Mouse (Mus musculus) stomach, postnatal 0 days (tissue): ENCODE measurements around the gene 6030445D17Rik. TPM values are rescaled to one million over a fixed set of nuclear protein-coding genes. Genes with fewer than 3 reads are reported as not detected.
A peak's percentile ranks its signal among the peaks of the same experiment; 100 is the strongest.

ENCODE experiments used
- ATAC-seq: fragments of 200-750 bp; cut with Nextera tagmentation; 2 replicates; pipeline ENCODE4 v1.8.0; 2017; ENCODE audit not compliant: low FRiP score, low TSS enrichment
- DNase-seq: peaks from one replicate; pipeline ENCODE4 v3.0.0-alpha.2; 2016; ENCODE audit warnings: low spot score
- H3K27ac ChIP-seq: fragments of 300-500 bp; sonication (generic); replicated peaks from 2 replicates; pipeline ENCODE4 v1.5.1; 2014; ENCODE audit warnings: mild to moderate bottlenecking, control low read depth
- H3K27me3 ChIP-seq: fragments of 300-500 bp; sonication (generic); 2 replicates; pipeline ENCODE4 v1.6.1; 2014; ENCODE audit warnings: low read length; ENCODE audit not compliant: control insufficient read depth, insufficient read depth
- H3K36me3 ChIP-seq: fragments of 300-500 bp; sonication (generic); 2 replicates; pipeline ENCODE4 v1.6.1; 2014; ENCODE audit warnings: low read length, mixed read lengths; ENCODE audit not compliant: control insufficient read depth, insufficient read depth
- H3K4me1 ChIP-seq: fragments of 300-500 bp; sonication (generic); replicated peaks from 2 replicates; pipeline ENCODE4 v1.6.1; 2014; ENCODE audit warnings: antibody characterized with exemption; ENCODE audit not compliant: control insufficient read depth, insufficient read depth
- H3K4me2 ChIP-seq: fragments of 300-500 bp; sonication (generic); replicated peaks from 2 replicates; pipeline ENCODE4 v1.6.1; 2014; ENCODE audit warnings: low read depth, mild to moderate bottlenecking, control low read depth, moderate library complexity
- H3K4me3 ChIP-seq: fragments of 300-500 bp; sonication (generic); 2 replicates; pipeline ENCODE4 v1.5.1; 2014; ENCODE audit warnings: low read depth, low read length, control low read depth
- H3K9ac ChIP-seq: fragments of 300-500 bp; sonication (generic); 2 replicates; pipeline ENCODE4 v1.6.1; 2014; ENCODE audit warnings: mild to moderate bottlenecking, low read length, control low read depth, mixed read lengths
- H3K9me3 ChIP-seq: fragments of 300-500 bp; sonication (generic); 2 replicates; pipeline ENCODE4 v1.6.1; 2016; ENCODE audit warnings: low read length; ENCODE audit not compliant: control insufficient read depth
- CTCF ChIP-seq: IDR thresholded peaks from 2 replicates; pipeline ENCODE4 v1.5.1; 2016; ENCODE audit warnings: antibody characterized with exemption, low read depth, mild to moderate bottlenecking, moderate library complexity
- EP300 ChIP-seq: optimal IDR thresholded peaks from 2 replicates; pipeline ENCODE3; 2016; ENCODE audit warnings: antibody characterized with exemption
- WGBS: fragments of 180-500 bp; shearing (Covaris S2); extraction: QIAGEN DNeasy Blood & Tissue Kit; methylation state at CpG from one replicate; pipeline ENCODE4 v1.1.7; 2014; 5-methylcytosine and 5-hydroxymethylcytosine counted together
- polyA plus RNA-seq: library from polyadenylated mRNA; unstranded; fragments of >200 nt; fragmentation: Nextera tagmentation; extraction: Ambion mirVana; gene quantifications from 2 replicates; pipeline ENCODE4 v1.2.1, GENCODE M21; 2015

Gene 6030445D17Rik
- polyA plus RNA-seq, 1 experiment from 2014 or later: 0.33 TPM

DNA sequence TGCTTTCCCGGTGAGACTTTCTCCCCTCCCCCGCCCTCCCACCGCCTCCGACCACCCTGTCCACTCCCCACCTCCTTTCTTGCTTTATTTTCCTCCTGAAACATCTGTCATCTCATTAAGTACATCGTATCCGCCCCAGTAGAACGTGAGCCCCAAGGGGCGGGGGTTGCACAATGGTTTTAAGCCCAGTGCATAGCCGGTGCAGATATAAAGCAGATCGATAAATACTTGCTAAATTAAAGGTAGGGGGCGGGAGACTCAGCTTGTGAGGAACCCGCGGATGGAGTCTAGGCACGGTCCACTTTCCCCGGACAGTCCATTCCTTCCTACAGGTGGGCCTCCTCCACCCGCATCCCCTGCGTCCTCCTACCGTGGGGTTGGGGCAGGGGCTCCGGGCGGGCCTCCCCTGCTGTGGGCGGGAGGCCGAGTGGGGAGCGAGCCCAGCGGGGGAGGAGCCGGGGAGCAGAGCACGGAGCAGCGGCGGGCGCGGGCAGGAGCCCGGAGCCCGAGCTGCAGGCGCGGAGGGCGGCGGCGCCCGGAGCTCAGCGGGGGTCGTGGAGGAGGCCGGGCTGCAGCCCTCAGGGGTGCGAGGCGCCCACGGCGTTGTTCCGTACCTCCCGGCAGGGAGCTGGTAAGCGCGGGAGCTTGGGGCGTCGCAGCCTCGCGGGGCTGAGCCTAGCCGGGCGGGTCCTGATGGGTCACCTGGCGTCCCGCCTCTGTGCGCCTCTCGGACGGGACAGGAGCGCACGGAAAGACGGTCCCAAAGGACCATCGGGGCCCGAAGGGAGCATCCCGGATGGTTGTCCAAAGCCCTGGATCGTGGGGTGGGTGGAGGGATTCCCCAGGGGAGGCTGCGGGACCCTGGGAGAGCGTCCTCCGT is 37.7 kb upstream of the 6030445D17Rik start:
- Histone ChIP-seq H3K36me3 (no peaks in the 10 kb centered on the region), H3K4me1 (peaks cover 6% of the 10 kb centered on the region), H3K4me2 (peak overlapping the region; percentile 97), H3K9me3 (no peaks in the 10 kb centered on the region), H3K4me3 (peak overlapping the region; percentile 53), H3K9ac (peak overlapping the region; percentile 47), H3K27ac (no peak overlapping the region), H3K27me3 (peaks cover 2% of the 10 kb centered on the region; the same call in 1 of the 2 replicates)
- peak; percentile 35 for DNase-seq
- peak; percentile 55 for ATAC-seq
- TF ChIP-seq EP300 (no peak), CTCF (no peak)
- WGBS: 1% methylated on average over 65 of the region's 70 CpGs

DNA sequence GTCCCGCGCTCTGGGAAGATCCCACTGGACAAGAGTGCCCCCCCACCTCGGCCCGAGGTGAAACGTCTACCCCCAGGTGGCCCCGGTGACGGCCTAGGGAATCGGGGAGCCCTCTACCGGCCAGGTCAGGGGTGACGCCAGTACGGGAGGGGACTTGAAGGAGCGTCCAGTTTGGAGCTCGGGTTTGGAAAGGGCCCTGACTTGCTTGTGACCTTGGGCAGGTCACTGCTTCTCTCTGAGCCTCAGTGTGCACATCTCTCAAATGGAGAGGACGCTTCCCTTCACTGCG is 37.1 kb upstream of the 6030445D17Rik start:
- no peak overlapping the region for H3K27ac ChIP-seq
- WGBS: 4% methylated on average over 15 of the region's 15 CpGs
- H3K9me3 ChIP-seq: no peaks in the 10 kb centered on the region
- TF ChIP-seq CTCF (peak; percentile 60), EP300 (no peak)
- H3K36me3 ChIP-seq: no peaks in the 10 kb centered on the region
- peaks cover 6% of the 10 kb centered on the region for H3K4me1 ChIP-seq
- DNase-seq: peak; percentile 50
- H3K4me3 ChIP-seq: peak overlapping the region; percentile 53
- peak overlapping the region; percentile 97 for H3K4me2 ChIP-seq
- ATAC-seq: peak; percentile 13; the same call in 1 of the 2 replicates
- H3K9ac ChIP-seq: peak overlapping the region; percentile 47
- 0 out of 2 replicates have a peak, but pooled peaks cover 2% of the 10 kb centered on the region for H3K27me3 ChIP-seq

DNA sequence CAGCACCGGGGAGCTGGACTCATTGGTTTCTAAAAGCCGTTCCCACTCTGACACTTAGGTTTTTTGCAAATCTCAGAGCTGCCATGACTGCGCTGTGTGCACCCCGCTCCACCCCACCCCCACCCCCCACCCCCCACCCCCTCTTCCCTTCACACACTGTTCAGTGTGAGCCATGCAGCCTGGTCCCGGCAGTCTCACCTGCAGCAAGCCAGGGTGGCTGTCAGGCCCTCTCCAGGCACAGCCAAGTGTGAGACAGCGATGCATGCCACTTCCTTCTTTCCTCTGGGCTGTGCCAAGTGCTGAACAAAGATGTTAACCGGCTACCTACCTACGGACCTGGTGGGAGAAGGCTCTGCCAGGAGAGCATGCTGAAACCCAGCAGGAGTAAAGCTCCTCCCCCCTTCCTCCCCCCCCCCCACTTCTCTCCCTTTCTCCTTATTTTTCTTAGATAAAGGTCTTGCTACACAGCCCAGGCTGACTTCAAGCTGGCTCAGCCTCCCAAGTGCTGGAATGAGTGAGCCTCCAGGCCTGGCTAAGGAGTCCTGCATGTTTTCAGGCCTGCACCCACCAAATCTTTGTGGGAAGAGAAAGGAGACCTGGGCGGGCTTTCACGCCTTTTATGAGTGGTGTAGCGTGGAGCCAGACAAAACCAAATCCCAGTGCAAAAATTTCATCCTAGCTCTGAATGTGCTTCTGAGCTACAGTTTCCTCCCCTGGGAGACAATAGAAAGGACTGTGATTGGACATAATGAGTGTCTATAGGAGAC is 31.3 kb upstream of the 6030445D17Rik start:
- TF ChIP-seq EP300 (no peak), CTCF (no peak)
- Histone ChIP-seq H3K4me3 (no peak overlapping the region), H3K4me1 (no peaks in the 10 kb centered on the region; the same call in 1 of the 2 replicates), H3K36me3 (no peaks in the 10 kb centered on the region), H3K9ac (no peak overlapping the region), H3K9me3 (no peaks in the 10 kb centered on the region), H3K4me2 (no peak overlapping the region), H3K27me3 (no peaks in the 10 kb centered on the region), H3K27ac (no peak overlapping the region)
- no peak for DNase-seq
- no peak for ATAC-seq
- WGBS: 37% methylated on average over 11 of the region's 11 CpGs

DNA sequence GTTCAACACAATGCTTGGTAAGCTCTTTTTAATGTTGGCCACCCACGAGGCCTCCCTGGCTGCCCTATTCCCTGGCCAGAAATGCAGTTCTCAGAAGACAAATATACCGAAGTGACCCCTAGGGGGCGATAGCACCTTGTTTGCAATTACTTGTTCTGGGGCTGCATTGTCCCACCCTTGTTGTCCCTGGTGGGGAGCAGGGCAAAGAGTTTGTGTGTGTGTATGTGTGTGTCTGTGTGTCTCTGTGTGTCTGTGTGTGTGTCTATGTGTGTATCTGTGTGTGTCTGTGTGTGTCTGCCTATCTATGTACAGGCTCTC is 30.7 kb upstream of the 6030445D17Rik start:
- ATAC-seq (no peak), DNase-seq (peak; percentile 71)
- no peak overlapping the region for H3K9ac ChIP-seq
- H3K27me3 ChIP-seq: no peaks in the 10 kb centered on the region
- no peak overlapping the region for H3K27ac ChIP-seq
- no peak overlapping the region for H3K4me2 ChIP-seq
- H3K36me3 ChIP-seq: no peaks in the 10 kb centered on the region
- TF ChIP-seq EP300: no peak
- peak; percentile 83 for TF ChIP-seq CTCF
- no peak overlapping the region for H3K4me3 ChIP-seq
- no peaks in the 10 kb centered on the region for H3K9me3 ChIP-seq
- 6% methylated on average over 3 of the region's 3 CpGs for WGBS
- H3K4me1 ChIP-seq: no peaks in the 10 kb centered on the region; the same call in 1 of the 2 replicates

DNA sequence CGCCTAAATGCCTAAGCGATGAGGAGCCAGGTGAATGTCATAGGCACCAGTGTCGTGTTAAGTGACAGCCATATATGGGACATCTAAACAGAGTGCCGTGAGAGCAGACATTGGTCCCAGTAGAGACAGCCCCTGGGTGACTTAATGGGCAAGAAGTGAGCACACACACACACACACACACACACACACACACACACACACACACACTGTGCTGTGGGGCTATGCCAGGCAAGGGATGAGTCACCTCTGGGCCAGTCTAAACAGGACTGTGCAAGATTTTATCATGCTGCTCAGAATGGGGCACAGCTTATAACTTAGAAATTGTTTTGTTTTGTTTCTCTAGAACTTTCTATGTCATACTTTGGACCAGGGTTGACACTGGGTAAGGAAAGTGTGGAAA is 28.0 kb upstream of the 6030445D17Rik start:
- WGBS: 65% methylated on average over 4 of the region's 4 CpGs
- DNase-seq (peak; percentile 25), ATAC-seq (peak; percentile 74)

More for the DNA sequence above, 28.0 kb upstream of the 6030445D17Rik start:
- Histone ChIP-seq H3K4me3 (no peak overlapping the region), H3K9me3 (no peaks in the 10 kb centered on the region), H3K27ac (0 out of 2 replicates have a peak overlapping the region, but pooled peaks have one; percentile 8), H3K4me2 (no peak overlapping the region), H3K9ac (no peak overlapping the region), H3K36me3 (no peaks in the 10 kb centered on the region), H3K27me3 (no peaks in the 10 kb centered on the region), H3K4me1 (peaks cover 2% of the 10 kb centered on the region; the same call in 1 of the 2 replicates)
- TF ChIP-seq CTCF (no peak), EP300 (no peak)
